Mouse (Mus musculus) adipocyte (in vitro differentiated cells): ENCODE measurements around the gene Senp2.

Experiments
- DNase-seq: peaks from one replicate; pipeline ENCODE4 v3.0.0-alpha.2; 2016; ENCODE audit warnings: low spot score

Senp2 gene

GRCm38 (mm10) chr16:22022122-22022521, 12.8 kb downstream of the Senp2 start:
- DNase-seq: no peak

GRCm38 (mm10) chr16:22027474-22027873, 18.2 kb downstream of the Senp2 start:
- DNase-seq: no peak

GRCm38 (mm10) chr16:22038554-22038953, 29.3 kb downstream of the Senp2 start:
- no peak for DNase-seq

GRCm38 (mm10) chr16:22039978-22040377, 30.7 kb downstream of the Senp2 start:
- no peak for DNase-seq

- no peak for DNase-seq
Observed at GRCm38 (mm10) chr16:22043830-22044229, 34.5 kb downstream of the Senp2 start.

GRCm38 (mm10) chr16:22045930-22046329, 36.6 kb downstream of the Senp2 start:
- no peak for DNase-seq

- no peak for DNase-seq
Observed at GRCm38 (mm10) chr16:22046739-22047366, 37.6 kb downstream of the Senp2 start.

GRCm38 (mm10) chr16:22053411-22053810, 44.1 kb downstream of the Senp2 start:
- DNase-seq: no peak

- DNase-seq: no peak
Observed at GRCm38 (mm10) chr16:22057498-22057897, 48.2 kb downstream of the Senp2 start.

- DNase-seq: no peak
Observed at GRCm38 (mm10) chr16:22058871-22059270, 49.6 kb downstream of the Senp2 start.

- DNase-seq: no peak
Observed at GRCm38 (mm10) chr16:22060416-22060815, 51.1 kb downstream of the Senp2 start.

- DNase-seq: no peak
Observed at GRCm38 (mm10) chr16:22061555-22062160, 52.4 kb downstream of the Senp2 start.

- DNase-seq: no peak
Observed at GRCm38 (mm10) chr16:22062284-22062683, 53.0 kb downstream of the Senp2 start.

- no peak for DNase-seq
Observed at GRCm38 (mm10) chr16:22065536-22065935, 56.3 kb downstream of the Senp2 start.

GRCm38 (mm10) chr16:22067406-22067805, 58.1 kb downstream of the Senp2 start:
- peak; percentile 95 for DNase-seq

- DNase-seq: no peak
Observed at GRCm38 (mm10) chr16:22071361-22071760, 62.1 kb downstream of the Senp2 start.

GRCm38 (mm10) chr16:22075067-22075466, 65.8 kb downstream of the Senp2 start:
- no peak for DNase-seq

- DNase-seq: no peak
Observed at GRCm38 (mm10) chr16:22075829-22076619, 66.7 kb downstream of the Senp2 start.

- peak; percentile 98 for DNase-seq
Observed at GRCm38 (mm10) chr16:22076620-22076941, 67.3 kb downstream of the Senp2 start.

- no peak for DNase-seq
Observed at GRCm38 (mm10) chr16:22080125-22080710, 70.9 kb downstream of the Senp2 start.

- no peak for DNase-seq
Observed at GRCm38 (mm10) chr16:22085411-22085810, 76.1 kb downstream of the Senp2 start.

GRCm38 (mm10) chr16:22091255-22091783, 82.0 kb downstream of the Senp2 start:
- no peak for DNase-seq

- DNase-seq: peak; percentile 71
Observed at GRCm38 (mm10) chr16:22095751-22096150, 86.5 kb downstream of the Senp2 start.
